15 mouse cellular contexts compared by ENCODE assay signal in genomic region chr9:56244336-56244735, GRCm38 (mm10).
"Had no signal": no experiment of that assay in that cellular context is flagged by ENCODE, and none has a peak within 500 bp of the region (broad histone marks: within the 10 kb centered on the region; RNA-seq: fewer than 3 reads in every experiment).

No protein-coding gene starts in this region.

- H3K9me3 ChIP-seq: limb, embryonic 12.5 days; liver, embryonic 13.5 days; midbrain, embryonic 12.5 days had no signal

- H3K4me2 ChIP-seq: limb, embryonic 12.5 days; liver, embryonic 13.5 days; midbrain, embryonic 12.5 days had no signal

- H3K9ac ChIP-seq: limb, embryonic 12.5 days; liver, embryonic 13.5 days; midbrain, embryonic 12.5 days had no signal

- H3K27me3 ChIP-seq: limb, embryonic 12.5 days; liver, embryonic 13.5 days; midbrain, embryonic 12.5 days had no signal

- H3K27ac ChIP-seq: kidney, postnatal 0 days; limb, embryonic 12.5 days; liver, embryonic 13.5 days; midbrain, embryonic 12.5 days had no signal

- H3K4me1 ChIP-seq: liver, embryonic 13.5 days; midbrain, embryonic 12.5 days had no signal

- ATAC-seq: inflammation-experienced regulatory T-cells, adult 6 months; midbrain, embryonic 16.5 days had no signal

- H3K4me3 ChIP-seq: limb, embryonic 12.5 days; liver, embryonic 13.5 days; midbrain, embryonic 12.5 days had no signal

- DNase-seq: kidney, adult 9 months; kidney, postnatal 36 days; layer of hippocampus, adult 9-11 months; layer of hippocampus, postnatal 36 days; liver; liver, embryonic 13.5 days; lung, adult 18-20 months; right cerebral cortex, adult 18-20 months; right cerebral cortex, postnatal 25 days; thymus, postnatal 4 days had no signal

- H3K36me3 ChIP-seq: midbrain, embryonic 12.5 days had no signal
